Mouse (Mus musculus): ENCODE measurements around the gene Tmco1.
A peak's percentile ranks its signal among the peaks of the same experiment; 100 is the strongest.

Tmco1 gene

GRCm38 (mm10) chr1:167372739-167373138, 64.6 kb downstream of the Tmco1 start:
- no peak for DNase-seq (ENCODE audit: low spot score in 2 of 2)

GRCm38 (mm10) chr1:167374003-167374784, 66.0 kb downstream of the Tmco1 start:
- peak in 1 of 2 experiments; percentile 56 for DNase-seq (ENCODE audit: low spot score in 2 of 2)

GRCm38 (mm10) chr1:167374942-167375341, 66.8 kb downstream of the Tmco1 start:
- DNase-seq (ENCODE audit: low spot score in 2 of 2): no peak

GRCm38 (mm10) chr1:167378019-167378418, 69.8 kb downstream of the Tmco1 start:
- DNase-seq (ENCODE audit: low spot score in 2 of 2): no peak

GRCm38 (mm10) chr1:167379751-167380150, 71.6 kb downstream of the Tmco1 start:
- no peak for DNase-seq (ENCODE audit: low spot score in 2 of 2)

- no peak for DNase-seq (ENCODE audit: low spot score in 2 of 2)
Observed at GRCm38 (mm10) chr1:167380223-167380622, 72.0 kb downstream of the Tmco1 start.

- no peak for DNase-seq (ENCODE audit: low spot score in 2 of 2)
Observed at GRCm38 (mm10) chr1:167381050-167382015, 73.2 kb downstream of the Tmco1 start.

- DNase-seq (ENCODE audit: low spot score in 2 of 2): no peak
Observed at GRCm38 (mm10) chr1:167382316-167382715, 74.1 kb downstream of the Tmco1 start.

GRCm38 (mm10) chr1:167382763-167383162, 74.6 kb downstream of the Tmco1 start:
- DNase-seq (ENCODE audit: low spot score in 2 of 2): no peak

GRCm38 (mm10) chr1:167383178-167383577, 75.0 kb downstream of the Tmco1 start:
- no peak for DNase-seq (ENCODE audit: low spot score in 2 of 2)
